Mouse (Mus musculus): ENCODE measurements at regions not wholly inside any gene's neighbourhood (a gene's known extent, or its start where the extent isn't known, plus 50 kb on each side); places are given as distances from the start of the nearest gene placed in this dataset.

GRCm38 (mm10) chr2:9697591-9698345 lies 183.3 kb upstream of the 4930412O13Rik start:
- WGBS = 70% methylated on average over 6 of the region's 6 CpGs

GRCm38 (mm10) chr2:9704266-9704665 lies 176.8 kb upstream of the 4930412O13Rik start:
- ATAC-seq (ENCODE audit: borderline replicate concordance, extremely low read depth, low FRiP score, low TSS enrichment) = no peak
- Histone ChIP-seq H3K27ac (no peak overlapping the region), H3K9ac (no peak overlapping the region), H3K27me3 (no peaks in the 10 kb centered on the region), H3K4me2 (no peak overlapping the region), H3K4me1 (no peaks in the 10 kb centered on the region), H3K4me3 (no peak overlapping the region), H3K36me3 (no peaks in the 10 kb centered on the region), H3K9me3 (no peaks in the 10 kb centered on the region)
- WGBS = 58% methylated on average over 3 of the region's 3 CpGs

More at GRCm38 (mm10) chr2:9697591-9698345, 183.3 kb upstream of the 4930412O13Rik start:
- no peak overlapping the region for H3K4me2 ChIP-seq
- no peak for ATAC-seq (ENCODE audit: borderline replicate concordance, extremely low read depth, low FRiP score, low TSS enrichment)
- no peaks in the 10 kb centered on the region for H3K27me3 ChIP-seq
- no peak overlapping the region for H3K4me3 ChIP-seq
- no peak overlapping the region for H3K9ac ChIP-seq
- no peaks in the 10 kb centered on the region for H3K4me1 ChIP-seq
- no peaks in the 10 kb centered on the region for H3K9me3 ChIP-seq
- H3K36me3 ChIP-seq = no peaks in the 10 kb centered on the region
- H3K27ac ChIP-seq = no peak overlapping the region

DNA sequence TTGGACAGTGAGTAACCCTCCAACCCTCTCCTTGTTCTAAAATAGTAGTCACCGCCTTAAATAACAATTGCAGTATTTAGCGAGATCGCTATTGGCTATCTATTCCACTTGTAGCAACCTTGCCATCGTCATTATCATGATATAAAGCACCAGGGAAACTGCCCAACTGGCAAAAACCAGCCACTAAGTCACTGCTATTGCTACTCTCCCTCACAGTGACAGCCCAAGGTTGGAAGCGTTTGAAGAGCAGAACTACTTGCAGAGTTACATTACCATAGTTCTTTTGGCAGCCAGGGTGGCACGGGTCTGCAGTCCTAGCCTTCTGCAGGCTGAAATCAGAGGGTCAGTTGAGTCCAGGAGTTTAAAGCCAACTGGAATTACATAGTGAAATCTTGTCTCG lies 171.6 kb upstream of the 4930412O13Rik start:
- WGBS = 78% methylated on average over 7 of the region's 7 CpGs
- ATAC-seq (ENCODE audit: borderline replicate concordance, extremely low read depth, low FRiP score, low TSS enrichment) = no peak

DNA sequence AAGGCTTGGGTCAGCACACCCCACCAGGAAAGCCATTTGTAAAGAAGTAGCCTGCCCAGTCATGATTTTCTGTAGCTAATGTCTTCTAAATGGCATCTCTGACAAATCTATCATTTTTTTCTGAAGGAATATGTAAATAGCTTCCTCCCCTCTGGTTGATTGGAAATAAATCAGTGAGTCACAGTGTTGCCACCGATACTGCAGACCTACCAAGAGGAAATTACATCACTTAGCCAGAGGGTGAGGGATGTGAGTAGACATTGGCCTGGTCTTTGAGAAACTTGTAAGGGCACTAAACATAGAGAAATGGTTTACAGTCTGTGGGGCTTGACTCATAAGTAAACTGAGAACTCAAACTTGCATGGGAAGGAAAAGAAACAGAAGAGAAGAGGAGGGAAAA lies 163.1 kb upstream of the 4930412O13Rik start:
- Histone ChIP-seq H3K27ac (no peak overlapping the region), H3K27me3 (no peaks in the 10 kb centered on the region), H3K4me3 (no peak overlapping the region), H3K4me1 (no peaks in the 10 kb centered on the region), H3K4me2 (no peak overlapping the region), H3K9me3 (no peaks in the 10 kb centered on the region), H3K36me3 (no peaks in the 10 kb centered on the region), H3K9ac (no peak overlapping the region)
- no peak for ATAC-seq (ENCODE audit: borderline replicate concordance, extremely low read depth, low FRiP score, low TSS enrichment)
- 58% methylated on average over 1 of the region's 1 CpGs for WGBS

More for the DNA sequence above, 171.6 kb upstream of the 4930412O13Rik start:
- Histone ChIP-seq H3K27ac (no peak overlapping the region), H3K9ac (no peak overlapping the region), H3K4me2 (no peak overlapping the region), H3K27me3 (no peaks in the 10 kb centered on the region), H3K9me3 (no peaks in the 10 kb centered on the region), H3K4me3 (no peak overlapping the region), H3K36me3 (no peaks in the 10 kb centered on the region), H3K4me1 (no peaks in the 10 kb centered on the region)

DNA sequence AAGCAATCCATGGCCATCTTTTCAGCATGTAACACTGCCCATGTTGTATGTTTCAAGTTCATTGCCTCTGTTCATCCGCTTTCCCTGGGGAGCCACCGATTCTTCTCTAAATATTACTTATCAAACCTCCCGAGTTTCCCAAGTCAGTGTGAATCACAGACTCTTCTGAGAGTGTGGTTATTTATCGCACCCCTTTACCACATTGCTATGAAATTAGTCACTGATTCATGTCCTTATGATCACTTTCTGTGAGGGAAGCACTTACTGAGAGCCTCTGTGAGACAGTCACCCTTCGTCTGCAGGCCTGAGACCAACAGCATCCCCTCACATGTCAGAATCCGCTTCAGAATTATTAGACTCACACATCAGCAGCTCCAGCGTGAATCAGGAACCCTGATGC lies 147.8 kb upstream of the 4930412O13Rik start:
- H3K9me3 ChIP-seq = no peaks in the 10 kb centered on the region
- H3K4me2 ChIP-seq = no peak overlapping the region
- H3K4me1 ChIP-seq = no peaks in the 10 kb centered on the region
- ATAC-seq (ENCODE audit: borderline replicate concordance, extremely low read depth, low FRiP score, low TSS enrichment) = no peak
- no peak overlapping the region for H3K4me3 ChIP-seq
- H3K27me3 ChIP-seq = no peaks in the 10 kb centered on the region
- no peak overlapping the region for H3K27ac ChIP-seq
- H3K36me3 ChIP-seq = no peaks in the 10 kb centered on the region
- WGBS = 70% methylated on average over 7 of the region's 7 CpGs
- no peak overlapping the region for H3K9ac ChIP-seq

DNA sequence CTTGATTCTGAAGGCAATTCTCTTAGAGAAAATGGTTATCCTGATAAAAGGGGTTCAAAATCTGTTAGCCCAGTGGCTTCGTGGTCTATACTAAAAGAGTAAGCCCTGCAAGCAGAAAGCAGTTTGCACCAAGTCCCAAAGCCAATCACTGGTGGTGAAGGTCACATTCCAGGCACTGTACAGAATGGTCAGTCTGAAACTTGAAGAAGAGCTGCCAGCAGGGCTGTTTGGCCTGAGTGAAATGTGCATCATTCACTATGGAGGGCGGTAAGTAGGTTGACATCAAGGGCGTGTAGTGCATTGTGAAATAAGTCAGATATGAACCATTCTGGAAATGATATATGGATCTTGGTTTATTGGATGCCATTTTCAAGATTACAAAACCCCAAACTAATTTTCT lies 136.9 kb upstream of the 4930412O13Rik start:
- Histone ChIP-seq H3K4me2 (no peak overlapping the region), H3K9ac (no peak overlapping the region), H3K27ac (no peak overlapping the region), H3K36me3 (no peaks in the 10 kb centered on the region), H3K27me3 (no peaks in the 10 kb centered on the region), H3K9me3 (no peaks in the 10 kb centered on the region), H3K4me1 (no peaks in the 10 kb centered on the region), H3K4me3 (no peak overlapping the region)
- no peak for ATAC-seq (ENCODE audit: borderline replicate concordance, extremely low read depth, low FRiP score, low TSS enrichment)
- WGBS = 85% methylated on average over 3 of the region's 3 CpGs

DNA sequence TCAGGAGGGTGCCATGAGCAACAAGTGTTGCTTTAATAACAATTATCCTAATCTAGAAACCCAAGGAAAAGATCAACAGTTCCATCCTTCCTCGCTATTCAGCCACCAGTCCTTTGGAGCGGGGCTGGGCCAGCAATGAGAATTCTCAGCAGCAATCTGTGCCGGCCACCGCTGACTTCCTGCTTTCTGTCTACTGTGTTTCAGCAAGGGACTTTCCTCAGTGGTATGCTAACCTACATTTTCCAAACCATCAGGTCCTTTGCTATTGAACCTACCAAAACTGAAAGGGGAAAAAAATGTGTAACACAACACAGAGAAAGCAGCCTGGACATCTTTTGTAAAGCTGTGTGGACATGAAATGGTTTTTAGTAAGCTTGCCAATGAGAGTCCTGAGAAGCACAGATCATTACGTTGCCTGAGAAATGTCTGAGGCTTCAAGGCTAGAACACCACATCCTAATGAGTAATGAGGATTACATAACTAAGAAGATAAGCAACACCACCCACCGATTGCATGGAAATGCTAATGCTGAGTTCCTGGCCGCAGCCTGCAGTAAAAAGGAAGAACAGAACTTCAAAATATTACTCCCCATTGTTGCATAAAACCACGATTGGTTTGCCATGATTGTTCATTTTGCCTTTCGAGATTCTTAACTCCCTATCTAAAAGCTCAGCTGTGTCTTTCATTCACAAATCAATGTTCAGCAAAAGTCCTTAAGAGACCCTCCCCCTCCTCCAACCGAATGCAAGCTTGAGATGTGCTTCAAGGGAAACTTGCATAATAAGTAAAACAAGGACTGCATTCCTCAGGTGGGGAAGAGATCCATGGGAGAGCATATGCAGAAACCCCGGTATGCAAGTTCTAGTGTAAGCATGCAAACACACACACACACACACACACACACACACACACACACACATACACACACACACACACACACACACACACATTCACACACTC lies 130.9 kb upstream of the 4930412O13Rik start:
- ATAC-seq (ENCODE audit: borderline replicate concordance, extremely low read depth, low FRiP score, low TSS enrichment) = no peak
- H3K4me2 ChIP-seq = no peak overlapping the region
- no peaks in the 10 kb centered on the region for H3K4me1 ChIP-seq
- H3K36me3 ChIP-seq = no peaks in the 10 kb centered on the region
- no peak overlapping the region for H3K27ac ChIP-seq
- WGBS = 33% methylated on average over 11 of the region's 11 CpGs
- no peak overlapping the region for H3K4me3 ChIP-seq
- no peaks in the 10 kb centered on the region for H3K27me3 ChIP-seq
- no peaks in the 10 kb centered on the region for H3K9me3 ChIP-seq
- H3K9ac ChIP-seq = no peak overlapping the region

- Histone ChIP-seq H3K4me1 (no peaks in the 10 kb centered on the region), H3K36me3 (no peaks in the 10 kb centered on the region), H3K4me3 (no peak overlapping the region), H3K27ac (no peak overlapping the region), H3K27me3 (no peaks in the 10 kb centered on the region), H3K9ac (no peak overlapping the region), H3K9me3 (no peaks in the 10 kb centered on the region), H3K4me2 (no peak overlapping the region)
- ATAC-seq (ENCODE audit: borderline replicate concordance, extremely low read depth, low FRiP score, low TSS enrichment) = no peak
- WGBS = 78% methylated on average over 7 of the region's 7 CpGs
These were observed 127.4 kb upstream of the 4930412O13Rik start for GRCm38 (mm10) chr2:9753691-9754090.

- H3K9me3 ChIP-seq = no peaks in the 10 kb centered on the region
- no peak overlapping the region for H3K27ac ChIP-seq
- H3K36me3 ChIP-seq = no peaks in the 10 kb centered on the region
- H3K4me3 ChIP-seq = no peak overlapping the region
- H3K27me3 ChIP-seq = no peaks in the 10 kb centered on the region
- H3K4me1 ChIP-seq = no peaks in the 10 kb centered on the region
- H3K4me2 ChIP-seq = no peak overlapping the region
- no peak overlapping the region for H3K9ac ChIP-seq
- ATAC-seq (ENCODE audit: borderline replicate concordance, extremely low read depth, low FRiP score, low TSS enrichment) = no peak
- 66% methylated on average over 6 of the region's 6 CpGs for WGBS
These were observed 126.9 kb upstream of the 4930412O13Rik start for GRCm38 (mm10) chr2:9754153-9754552.

DNA sequence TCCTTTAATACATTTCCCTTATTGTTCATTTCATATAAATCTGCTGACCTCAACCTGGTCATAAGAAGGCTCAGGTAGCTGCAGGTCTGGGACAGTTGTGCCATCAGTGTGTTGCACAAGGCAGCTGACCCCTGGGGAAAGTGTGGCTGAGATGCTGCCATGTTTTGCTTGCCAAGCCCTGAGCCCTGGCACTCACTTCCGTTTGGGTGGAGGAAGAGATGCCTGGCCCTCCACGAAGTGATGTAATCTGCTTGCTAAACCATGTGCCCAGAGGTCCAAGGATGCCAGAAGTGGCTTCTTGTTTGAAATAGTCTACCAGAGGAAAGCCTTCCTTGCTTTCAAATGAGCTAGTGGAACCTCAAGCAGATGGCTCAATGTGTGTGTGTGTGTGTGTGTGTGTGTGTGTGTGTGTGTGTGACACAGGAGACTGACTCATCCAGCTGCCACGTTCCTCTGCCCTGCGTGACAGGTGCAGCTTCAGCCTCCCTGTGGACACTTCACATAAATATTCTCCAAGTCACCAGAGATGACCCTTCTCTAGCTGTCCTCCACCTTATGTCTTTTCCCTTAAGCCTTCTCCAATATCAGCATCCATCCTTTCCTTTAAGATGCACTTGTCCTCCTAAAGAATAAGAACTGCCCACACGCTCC lies 123.2 kb upstream of the 4930412O13Rik start:
- H3K9me3 ChIP-seq = no peaks in the 10 kb centered on the region
- no peak for ATAC-seq (ENCODE audit: borderline replicate concordance, extremely low read depth, low FRiP score, low TSS enrichment)
- H3K9ac ChIP-seq = no peak overlapping the region
- no peak overlapping the region for H3K4me2 ChIP-seq
- no peaks in the 10 kb centered on the region for H3K27me3 ChIP-seq
- WGBS = 70% methylated on average over 5 of the region's 5 CpGs
- no peak overlapping the region for H3K27ac ChIP-seq
- H3K36me3 ChIP-seq = no peaks in the 10 kb centered on the region
- H3K4me1 ChIP-seq = no peaks in the 10 kb centered on the region
- no peak overlapping the region for H3K4me3 ChIP-seq

GRCm38 (mm10) chr2:9758983-9759382 lies 122.1 kb upstream of the 4930412O13Rik start:
- 83% methylated on average over 7 of the region's 7 CpGs for WGBS
- Histone ChIP-seq H3K27ac (no peak overlapping the region), H3K4me2 (no peak overlapping the region), H3K9ac (no peak overlapping the region), H3K27me3 (no peaks in the 10 kb centered on the region), H3K4me3 (no peak overlapping the region), H3K9me3 (no peaks in the 10 kb centered on the region), H3K36me3 (no peaks in the 10 kb centered on the region), H3K4me1 (no peaks in the 10 kb centered on the region)
- ATAC-seq (ENCODE audit: borderline replicate concordance, extremely low read depth, low FRiP score, low TSS enrichment) = no peak

All from lung, embryonic 15.5 days (tissue).